Mouse (Mus musculus) embryonic facial prominence, embryonic 11.5 days (tissue): ENCODE results near the gene Adssl1. TPM values are rescaled to one million over a fixed set of nuclear protein-coding genes. Genes with fewer than 3 reads are reported as not detected.
A peak's percentile ranks its signal among the peaks of the same experiment; 100 is the strongest.

Source experiments
- ATAC-seq: fragments of 200-750 bp; cut with Nextera tagmentation; replicated peaks from 2 replicates; pipeline ENCODE4 v1.8.0; 2017; ENCODE audit warnings: low read depth; ENCODE audit not compliant: insufficient number of reproducible peaks, low FRiP score, low TSS enrichment
- DNase-seq: peaks from one replicate; pipeline ENCODE4 v3.0.0-alpha.2; 2015; ENCODE audit warnings: low spot score
- H3K27ac ChIP-seq: fragments of 300-500 bp; sonication (generic); replicated peaks from 2 replicates; pipeline ENCODE4 v1.5.1; 2014; ENCODE audit warnings: mild to moderate bottlenecking, low read depth, low read length, control low read depth
- H3K27me3 ChIP-seq: fragments of 300-500 bp; sonication (generic); 2 replicates; pipeline ENCODE4 v1.6.1; 2014; ENCODE audit warnings: mild to moderate bottlenecking, low read length, moderate library complexity, mixed read lengths; ENCODE audit not compliant: control insufficient read depth, insufficient read depth
- H3K36me3 ChIP-seq: fragments of 300-500 bp; sonication (generic); replicated peaks from 2 replicates; pipeline ENCODE4 v1.6.1; 2014; ENCODE audit warnings: low read depth, mild to moderate bottlenecking, low read length, moderate library complexity, mixed read lengths; ENCODE audit not compliant: control insufficient read depth, insufficient read depth
- H3K4me1 ChIP-seq: fragments of 300-500 bp; sonication (generic); 2 replicates; pipeline ENCODE4 v1.6.1; 2014; ENCODE audit warnings: low read length, mixed read lengths; ENCODE audit not compliant: control insufficient read depth, insufficient read depth
- H3K4me2 ChIP-seq: fragments of 300-500 bp; sonication (generic); 2 replicates; pipeline ENCODE4 v1.6.1; 2014; ENCODE audit warnings: low read depth, mild to moderate bottlenecking, control low read depth, low read length, moderate library complexity
- H3K4me3 ChIP-seq: fragments of 300-500 bp; sonication (generic); 2 replicates; pipeline ENCODE4 v1.5.1; 2014; ENCODE audit warnings: low read depth, low read length, control low read depth
- H3K9ac ChIP-seq: fragments of 300-500 bp; sonication (generic); replicated peaks from 2 replicates; pipeline ENCODE4 v1.6.1; 2014; ENCODE audit warnings: mild to moderate bottlenecking, control low read depth, low read length
- H3K9me3 ChIP-seq: fragments of 300-500 bp; sonication (generic); replicated peaks from 2 replicates; pipeline ENCODE4 v1.6.1; 2016; ENCODE audit warnings: mild to moderate bottlenecking, low read length, inconsistent platforms, mixed read lengths; ENCODE audit not compliant: control insufficient read depth
- WGBS: fragments of 180-500 bp; shearing (Covaris S2); extraction: QIAGEN DNeasy Blood & Tissue Kit; methylation state at CpG from one replicate; pipeline ENCODE4 v1.1.7; 2014; 5-methylcytosine and 5-hydroxymethylcytosine counted together
- microRNA-seq: library from miRNA; unstranded; fragments of <30 nt; microRNA quantifications from one replicate; pipeline ENCODE4, GENCODE M21; 2016; ENCODE audit warnings: borderline number of aligned reads
- polyA plus RNA-seq: library from polyadenylated mRNA; unstranded; fragments of >200 nt; fragmentation: Nextera tagmentation; extraction: Ambion mirVana; gene quantifications from 2 replicates; pipeline ENCODE4 v1.2.1, GENCODE M21; 2014

Adssl1 gene
- polyA plus RNA-seq, 1 experiment from 2014 or later = 4.2 TPM

- peak within 1 kb of the TSS; percentile 55 for H3K4me3 ChIP-seq
- peaks cover 4% of the 10 kb centered on the region for H3K4me1 ChIP-seq
- no peak for ATAC-seq
- peak; percentile 71 for DNase-seq
- H3K9ac ChIP-seq = peak within 1 kb of the TSS; percentile 56
- peaks cover 41% of the 10 kb centered on the region for H3K27me3 ChIP-seq
- no peaks in the 10 kb centered on the region for H3K9me3 ChIP-seq
- peak within 1 kb of the TSS; percentile 93 for H3K4me2 ChIP-seq
- under 1% methylated on average over 57 of the region's 60 CpGs for whole genome bisulfite sequencing
- no peaks in the 10 kb centered on the region for H3K36me3 ChIP-seq
- no peak within 1 kb of the TSS for H3K27ac ChIP-seq
Observed at GRCm38 (mm10) chr12:112678555-112679026, 58.7 kb downstream of the Adssl1 start, which contains the start of gene Zbtb42. Gene Zbtb42 (plus strand): TSS chr12:112678828.

GRCm38 (mm10) chr12:112679027-112679996 is 59.5 kb downstream of the Adssl1 start:
- peak overlapping the region; percentile 93 for H3K4me2 ChIP-seq
- WGBS = 3% methylated on average over 70 of the region's 87 CpGs
- peak overlapping the region; percentile 56 for H3K9ac ChIP-seq
- ATAC-seq (peak; percentile 24), DNase-seq (peak; percentile 51)
- peak overlapping the region; percentile 55 for H3K4me3 ChIP-seq
- H3K27me3 ChIP-seq = peaks cover 41% of the 10 kb centered on the region
- H3K9me3 ChIP-seq = no peaks in the 10 kb centered on the region
- no peaks in the 10 kb centered on the region for H3K36me3 ChIP-seq
- H3K27ac ChIP-seq = no peak overlapping the region
- H3K4me1 ChIP-seq = peaks cover 4% of the 10 kb centered on the region

GRCm38 (mm10) chr12:112683351-112683750 is 63.5 kb downstream of the Adssl1 start:
- Histone ChIP-seq H3K36me3 (no peaks in the 10 kb centered on the region), H3K27ac (no peak overlapping the region), H3K4me1 (no peaks in the 10 kb centered on the region; the same call in 1 of the 2 replicates), H3K4me2 (no peak overlapping the region), H3K9me3 (no peaks in the 10 kb centered on the region), H3K9ac (no peak overlapping the region), H3K27me3 (peaks cover 30% of the 10 kb centered on the region), H3K4me3 (no peak overlapping the region)
- WGBS = 63% methylated on average over 7 of the region's 7 CpGs
- no peak for ATAC-seq
- DNase-seq = no peak

- Histone ChIP-seq H3K4me1 (peaks cover 5% of the 10 kb centered on the region; the same call in 1 of the 2 replicates), H3K9me3 (no peaks in the 10 kb centered on the region), H3K9ac (no peak overlapping the region), H3K27me3 (no peaks in the 10 kb centered on the region), H3K27ac (no peak overlapping the region), H3K36me3 (no peaks in the 10 kb centered on the region), H3K4me2 (no peak overlapping the region), H3K4me3 (no peak overlapping the region)
- ATAC-seq (no peak), DNase-seq (no peak)
- 72% methylated on average over 15 of the region's 15 CpGs for WGBS
Observed at GRCm38 (mm10) chr12:112688458-112688857, 68.6 kb downstream of the Adssl1 start.

Small RNAs within 50 kb of the gene (microRNA-seq; reads per million reads assigned to microRNA genes)
- gene Mir6939 = 2.8 reads per million

Other genes with a start within 250 kb of the Adssl1 start
- gene A530016L24Rik, start 130.6 kb upstream of the Adssl1 start, polyA plus RNA-seq = not detected in 2 replicates
- gene Tmem179, start 103.3 kb upstream of the Adssl1 start, polyA plus RNA-seq = 1.4 and 1.9 TPM in 2 replicates
- 1.6 and 1.9 TPM in 2 replicates for gene Inf2, start 31.3 kb upstream of the Adssl1 start, polyA plus RNA-seq
- gene Siva1, start 24.6 kb downstream of the Adssl1 start, polyA plus RNA-seq = 222 and 241 TPM in 2 replicates
- 68.3 and 99.2 TPM in 2 replicates for gene Akt1, start 54.8 kb downstream of the Adssl1 start, polyA plus RNA-seq
- gene Zbtb42, start 58.8 kb downstream of the Adssl1 start, polyA plus RNA-seq = 2.3 and 2.6 TPM in 2 replicates
- 5.3 and 8.0 TPM in 2 replicates for gene Cep170b, start 100.4 kb downstream of the Adssl1 start, polyA plus RNA-seq
- 3.4 and 6.5 TPM in 2 replicates for gene Pld4, start 140.6 kb downstream of the Adssl1 start, polyA plus RNA-seq
- gene Ahnak2, start 182.6 kb downstream of the Adssl1 start, polyA plus RNA-seq = 0.13 and 0.18 TPM in 2 replicates
- 8.3 and 9.5 TPM in 2 replicates for gene Clba1, start 188.9 kb downstream of the Adssl1 start, polyA plus RNA-seq
- gene Cdca4, start 209.4 kb downstream of the Adssl1 start, polyA plus RNA-seq = 175 and 179 TPM in 2 replicates
- 0.15 TPM in 1 of 2 replicates, not detected in the other for gene Gpr132, start 248.2 kb downstream of the Adssl1 start, polyA plus RNA-seq